In the genomic region with DNA sequence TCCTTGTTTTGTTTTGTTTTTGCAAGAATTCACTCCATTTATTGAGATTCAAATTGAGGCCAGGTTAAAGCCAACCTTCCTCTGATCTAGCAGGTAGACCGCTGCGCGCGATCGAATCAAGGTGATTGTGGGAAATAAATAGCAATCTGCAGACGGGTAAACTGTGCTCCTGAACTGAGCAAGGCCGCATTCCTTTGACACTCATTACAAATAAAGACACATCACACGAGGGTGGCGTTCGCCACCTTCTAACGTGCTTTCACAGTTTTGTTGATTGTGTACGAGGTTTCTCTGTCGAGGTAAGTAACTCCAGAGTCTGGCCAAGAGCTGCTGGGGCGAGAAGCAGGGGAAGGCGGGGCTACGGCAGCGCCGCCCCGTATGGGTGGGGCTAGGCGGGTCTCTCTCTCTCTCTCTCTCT, we compare ENCODE assay signal across 9 mouse cellular contexts. TPM values are rescaled to one million over a fixed set of nuclear protein-coding genes. Genes with fewer than 3 reads are reported as not detected.
DNase-seq lines count a peak whose midpoint lies in the region; ATAC-seq lines count a peak whose summit lies in the region.
"Had no signal": no experiment of that assay in that cellular context is flagged by ENCODE, and none has a peak within 500 bp of the region (broad histone marks: within the 10 kb centered on the region; RNA-seq: fewer than 3 reads in every experiment).

No protein-coding gene starts in this region.

- peaks cover 25% of the 10 kb centered on the region for H3K4me1 ChIP-seq in hindbrain, embryonic 10.5 days (replicated peaks)
- H3K4me1 ChIP-seq in limb, embryonic 13.5 days, result peaks cover 15% of the 10 kb centered on the region
- peaks cover 20% of the 10 kb centered on the region for H3K4me1 ChIP-seq in midbrain, embryonic 15.5 days

- peak overlapping the region; percentile 20; the same call in 1 of the 2 replicates for H3K27ac ChIP-seq in hindbrain, embryonic 10.5 days
- no peak overlapping the region for H3K27ac ChIP-seq in limb, embryonic 13.5 days
- H3K27ac ChIP-seq in midbrain, embryonic 15.5 days, result no peak overlapping the region

- H3K9ac ChIP-seq in limb, embryonic 13.5 days, result peak overlapping the region; percentile 13; the same call in 1 of the 2 replicates
- H3K9ac ChIP-seq in midbrain, embryonic 15.5 days, result no peak overlapping the region

- H3K27me3 ChIP-seq in hindbrain, embryonic 10.5 days (ENCODE audit: insufficient read depth, poor library complexity, severe bottlenecking), result peaks cover 7% of the 10 kb centered on the region
- H3K27me3 ChIP-seq in limb, embryonic 13.5 days, result no peaks in the 10 kb centered on the region
- no peaks in the 10 kb centered on the region for H3K27me3 ChIP-seq in midbrain, embryonic 15.5 days (replicated peaks)
- H3K27me3 ChIP-seq: Patski had no signal

- peak overlapping the region; percentile 64 for H3K4me2 ChIP-seq in limb, embryonic 13.5 days (replicated peaks)
- peak overlapping the region; percentile 48 for H3K4me2 ChIP-seq in midbrain, embryonic 15.5 days

- no peaks in the 10 kb centered on the region for H3K9me3 ChIP-seq in hindbrain, embryonic 10.5 days
- H3K9me3 ChIP-seq in limb, embryonic 13.5 days, result peaks cover 5% of the 10 kb centered on the region; the same call in 1 of the 2 replicates
- H3K9me3 ChIP-seq in midbrain, embryonic 15.5 days, result 0 out of 2 replicates have a peak, but pooled peaks cover 2% of the 10 kb centered on the region

- H3K4me3 ChIP-seq in hindbrain, embryonic 10.5 days, result peak overlapping the region; percentile 45
- H3K4me3 ChIP-seq in limb, embryonic 13.5 days, result peak overlapping the region; percentile 29
- H3K4me3 ChIP-seq in midbrain, embryonic 15.5 days, result peak overlapping the region; percentile 18; the same call in 1 of the 2 replicates

- DNase-seq in left cerebral cortex, postnatal 4 days, result peak; percentile 63
- no peak for DNase-seq in left cerebral cortex, adult 11 months (ENCODE audit: low spot score)
- DNase-seq in hindbrain, embryonic 10.5 days (ENCODE audit: low spot score), result peak; percentile 46
- DNase-seq in gastrocnemius, postnatal 14 days, result no peak
- no peak for DNase-seq in layer of hippocampus, adult 9-10 months (ENCODE audit: low spot score)

- 2% methylated on average over 20 of the region's 20 CpGs for WGBS in hindbrain, embryonic 10.5 days
- WGBS in limb, embryonic 13.5 days, result 2% methylated on average over 20 of the region's 20 CpGs
- 2% methylated on average over 20 of the region's 20 CpGs for WGBS in midbrain, embryonic 15.5 days

- intact Hi-C loops in left cerebral cortex, postnatal 4 days (cut with DNase I), result no loop called here
- intact Hi-C loops in gastrocnemius, postnatal 14 days (cut with DNase I; ENCODE audit: low total_unique reads), result no loop called here

- no peaks in the 10 kb centered on the region for H3K36me3 ChIP-seq in hindbrain, embryonic 10.5 days
- H3K36me3 ChIP-seq in limb, embryonic 13.5 days, result no peaks in the 10 kb centered on the region
- H3K36me3 ChIP-seq in midbrain, embryonic 15.5 days (replicated peaks), result no peaks in the 10 kb centered on the region

- ATAC-seq in limb, embryonic 13.5 days (ENCODE audit: low FRiP score, low read depth), result no peak
- no peak for ATAC-seq in midbrain, embryonic 15.5 days (replicated peaks)
- ATAC-seq in cerebellum, adult (ENCODE audit: insufficient number of reproducible peaks, low FRiP score, low TSS enrichment), result no peak
- ATAC-seq: Patski had no signal

RNA-seq across cellular contexts. Expression of gene Klhdc7a, which starts 17.4 kb away (rescaled TPM):
- total RNA-seq in left cerebral cortex, postnatal 4 days (2021), result 1 to 10 TPM; 1.0 to 1.2 TPM
- 0.41 and 0.47 TPM in 2 replicates for polyA plus RNA-seq in hindbrain, embryonic 10.5 days (2016; fragmentation: Nextera tagmentation; extraction: Ambion mirVana)
- 0.04 TPM in 1 of 2 replicates, not detected in the other for polyA plus RNA-seq in limb, embryonic 13.5 days (2015; fragmentation: Nextera tagmentation; extraction: Ambion mirVana)
- polyA plus RNA-seq in midbrain, embryonic 15.5 days (2015; fragmentation: Nextera tagmentation; extraction: Ambion mirVana), result 0.74 and 0.78 TPM in 2 replicates
- total RNA-seq in gastrocnemius, postnatal 14 days (2021), result under 1 TPM in 1 of 2 experiments, not detected in 1; 0.10 TPM

Comparison
In these comparisons a context has a peak if more than half of its experiments do, and no peak if none do; other contexts are left out.
1. DNase-seq: peak in left cerebral cortex, postnatal 4 days (single experiment) and hindbrain, embryonic 10.5 days (single experiment); none in left cerebral cortex, adult 11 months (single experiment), gastrocnemius, postnatal 14 days (single experiment) and layer of hippocampus, adult 9-10 months (single experiment).
2. Peak in every context shown above with its lines, with median percentiles within 50 percentile points of each other: H3K4me3 ChIP-seq.